Mouse (Mus musculus) cerebellum, adult 2 months (tissue): ENCODE data around the gene Arhgdig. TPM values are rescaled to one million over a fixed set of nuclear protein-coding genes. Genes with fewer than 3 reads are reported as not detected.
A peak's percentile ranks its signal among the peaks of the same experiment; 100 is the strongest.

Source experiments
- DNase-seq, 2 experiments: peaks; one replicate each; pipeline ENCODE4 v3.0.0; 2021
- H3K27ac ChIP-seq: fragments of 200-500 bp; 2 replicates; pipeline ENCODE4 v1.5.1; 2012; ENCODE audit warnings: low read length, control low read depth, inconsistent platforms; ENCODE audit not compliant: insufficient read depth
- H3K27me3 ChIP-seq: fragments of 200-500 bp; 2 replicates; pipeline ENCODE4 v1.6.1; 2012; ENCODE audit warnings: inconsistent platforms, mild to moderate bottlenecking, low read length, moderate library complexity; ENCODE audit not compliant: control insufficient read depth, insufficient read depth
- H3K4me1 ChIP-seq: fragments of 200-500 bp; 2 replicates; pipeline ENCODE4 v1.6.1; 2011; ENCODE audit warnings: low read length; ENCODE audit not compliant: control insufficient read depth, insufficient read depth
- H3K4me3 ChIP-seq: fragments of 200-500 bp; replicated peaks from 2 replicates; pipeline ENCODE3; 2011; ENCODE audit warnings: mild to moderate bottlenecking, low read depth, low read length, control low read depth; ENCODE audit not compliant: insufficient read depth
- CTCF ChIP-seq: fragments of 200-500 bp; IDR thresholded peaks from 2 replicates; pipeline ENCODE4 v1.5.1; 2011; ENCODE audit warnings: low read depth, mild to moderate bottlenecking, control low read depth, low read length, moderate library complexity, borderline replicate concordance; ENCODE audit not compliant: insufficient read depth
- POLR2A ChIP-seq: fragments of 200-500 bp; IDR thresholded peaks from 2 replicates; pipeline ENCODE4 v1.6.1; 2011; ENCODE audit warnings: low read length, control low read depth, borderline replicate concordance; ENCODE audit not compliant: insufficient read depth
- WGBS: fragments of 180-500 bp; shearing (Covaris S2); methylation state at CpG from one replicate; pipeline ENCODE4 v1.1.7; 2018; 5-methylcytosine and 5-hydroxymethylcytosine counted together
- polyA plus RNA-seq: library from polyadenylated mRNA; depleted of rRNA; stranded (reverse); fragments of >200 nt; gene quantifications from 2 replicates; pipeline ENCODE4 v1.2.3, GENCODE M21; 2012

The Arhgdig gene
- polyA plus RNA-seq, 1 experiment, result 80.0 TPM

DNA sequence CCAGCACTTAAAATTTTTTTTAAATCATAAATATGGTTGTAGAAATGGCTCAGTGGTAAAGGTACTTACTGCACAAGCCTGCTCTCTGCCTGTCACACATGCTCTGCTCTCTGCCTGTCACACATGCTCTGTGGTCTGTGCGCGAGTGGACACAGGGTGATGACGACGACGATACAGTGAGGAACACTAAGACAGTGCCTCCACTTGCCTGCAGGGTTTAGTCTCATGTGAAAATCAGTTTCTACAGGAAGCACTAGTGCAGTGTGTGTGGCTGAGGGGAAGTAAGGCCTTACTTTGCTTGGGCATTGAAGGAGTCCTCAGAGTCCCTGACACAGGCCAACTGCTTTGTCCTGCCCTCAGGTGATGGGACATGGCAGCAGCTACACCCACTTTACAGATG lies 22.2 kb upstream of the Arhgdig start:
- Histone ChIP-seq H3K4me1 (no peaks in the 10 kb centered on the region; the same call in 1 of the 2 replicates), H3K27me3 (no peaks in the 10 kb centered on the region), H3K4me3 (no peak overlapping the region), H3K27ac (no peak overlapping the region)
- DNase-seq, result no peak
- 90% methylated on average over 5 of the region's 5 CpGs for WGBS
- no peak for TF ChIP-seq CTCF
- no peak for TF ChIP-seq POLR2A

GRCm38 (mm10) chr17:26225150-26225549 lies 17.6 kb upstream of the Arhgdig start:
- H3K4me1 ChIP-seq, result no peaks in the 10 kb centered on the region; the same call in 1 of the 2 replicates
- TF ChIP-seq POLR2A (no peak), CTCF (no peak)
- no peaks in the 10 kb centered on the region for H3K27me3 ChIP-seq
- WGBS, result 82% methylated on average over 12 of the region's 12 CpGs
- DNase-seq, result no peak
- H3K4me3 ChIP-seq, result no peak overlapping the region
- H3K27ac ChIP-seq, result no peak overlapping the region

- no peak for DNase-seq
- H3K4me1 ChIP-seq, result no peaks in the 10 kb centered on the region
- WGBS, result 77% methylated on average over 2 of the region's 2 CpGs
- TF ChIP-seq CTCF (no peak), POLR2A (no peak)
- H3K27ac ChIP-seq, result no peak overlapping the region
- H3K4me3 ChIP-seq, result no peak overlapping the region
- no peaks in the 10 kb centered on the region for H3K27me3 ChIP-seq
Observed at GRCm38 (mm10) chr17:26221508-26221907, 13.9 kb upstream of the Arhgdig start.

DNA sequence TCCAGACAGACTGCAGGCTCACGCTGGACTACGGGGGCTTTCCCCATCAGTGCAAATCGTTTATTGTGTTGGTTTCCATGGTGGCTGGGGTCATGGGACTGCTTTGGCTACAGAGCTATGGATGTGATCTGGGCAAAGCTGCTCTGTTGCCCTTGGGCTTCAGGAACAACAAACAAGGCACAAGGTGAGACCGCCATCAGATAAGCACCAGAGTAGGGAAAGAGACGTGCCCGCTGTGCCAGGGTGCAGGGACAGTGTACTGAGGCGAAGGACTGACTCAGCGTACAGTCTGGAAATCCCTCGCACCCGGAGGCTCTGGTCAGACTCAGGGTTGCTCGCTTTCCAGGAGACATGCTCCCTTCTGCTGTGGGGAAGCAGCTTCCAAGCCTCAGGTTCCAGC lies 5.1 kb upstream of the Arhgdig start:
- WGBS, result 84% methylated on average over 11 of the region's 11 CpGs
- TF ChIP-seq POLR2A (no peak), CTCF (no peak)
- DNase-seq, result no peak
- H3K27me3 ChIP-seq, result no peaks in the 10 kb centered on the region
- H3K4me3 ChIP-seq, result no peak overlapping the region
- H3K4me1 ChIP-seq, result no peaks in the 10 kb centered on the region
- no peak overlapping the region for H3K27ac ChIP-seq

GRCm38 (mm10) chr17:26212241-26212640 lies 4.7 kb upstream of the Arhgdig start:
- 95% methylated on average over 7 of the region's 7 CpGs for WGBS
- H3K4me1 ChIP-seq, result no peaks in the 10 kb centered on the region
- H3K27me3 ChIP-seq, result no peaks in the 10 kb centered on the region
- TF ChIP-seq POLR2A, result no peak
- no peak for TF ChIP-seq CTCF
- no peak overlapping the region for H3K4me3 ChIP-seq
- no peak for DNase-seq
- no peak overlapping the region for H3K27ac ChIP-seq

DNA sequence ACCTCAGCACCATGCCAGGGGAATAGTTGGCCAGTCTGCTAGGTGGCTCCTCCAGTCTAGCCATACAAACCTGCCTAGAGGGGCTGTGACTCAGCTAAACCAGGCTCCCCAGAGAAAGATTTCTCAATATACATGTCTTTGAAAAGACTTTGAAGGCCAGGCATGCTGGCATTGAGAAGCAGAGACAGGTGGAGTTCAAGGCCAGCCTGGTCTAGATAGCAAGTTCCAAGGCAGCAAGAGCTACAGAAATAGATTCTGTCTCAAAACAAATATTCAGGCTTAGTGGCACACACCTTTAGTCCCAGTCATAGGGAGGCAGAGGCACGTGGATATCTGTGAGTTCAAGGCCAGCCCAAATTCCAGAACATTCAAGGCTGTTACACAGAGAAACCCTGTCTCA lies 1.2 kb downstream of the Arhgdig start:
- TF ChIP-seq POLR2A (no peak), CTCF (no peak)
- Histone ChIP-seq H3K27ac (no peak overlapping the region), H3K4me3 (no peak overlapping the region), H3K4me1 (peaks cover 2% of the 10 kb centered on the region; the same call in 1 of the 2 replicates), H3K27me3 (no peaks in the 10 kb centered on the region)
- WGBS, result 39% methylated on average over 1 of the region's 1 CpGs
- DNase-seq, result no peak

DNA sequence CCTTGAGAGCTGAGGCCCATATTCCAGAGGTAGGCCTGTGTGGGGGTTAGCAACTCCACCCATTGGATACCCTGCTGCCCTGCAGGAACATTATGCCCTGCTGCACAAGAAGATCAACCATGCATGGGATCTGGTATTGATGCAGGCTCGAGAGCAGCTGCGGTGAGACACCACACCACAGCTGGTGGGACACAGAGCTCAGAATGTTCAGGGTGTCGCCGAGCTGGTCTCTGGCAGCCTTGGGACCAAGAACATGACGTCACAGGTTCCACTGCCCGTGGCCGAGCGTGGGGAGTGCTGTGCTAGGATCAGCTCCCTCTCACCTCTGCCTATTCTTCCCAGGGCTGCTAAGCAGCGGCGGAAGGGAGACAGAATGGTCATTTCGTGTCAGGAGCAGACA lies 2.8 kb downstream of the Arhgdig start:
- TF ChIP-seq POLR2A, result no peak
- no peak for TF ChIP-seq CTCF
- no peak for DNase-seq
- 29% methylated on average over 11 of the region's 11 CpGs for WGBS
- Histone ChIP-seq H3K27ac (no peak overlapping the region), H3K27me3 (no peaks in the 10 kb centered on the region), H3K4me1 (peaks cover 2% of the 10 kb centered on the region; the same call in 1 of the 2 replicates), H3K4me3 (no peak overlapping the region)

- WGBS, result 2% methylated on average over 30 of the region's 30 CpGs
- no peak overlapping the region for H3K27ac ChIP-seq
Observed at GRCm38 (mm10) chr17:26203321-26203811, 4.2 kb downstream of the Arhgdig start.

More at GRCm38 (mm10) chr17:26203321-26203811, 4.2 kb downstream of the Arhgdig start:
- TF ChIP-seq POLR2A (no peak), CTCF (no peak)
- Histone ChIP-seq H3K4me3 (peak overlapping the region; percentile 59), H3K4me1 (peaks cover 2% of the 10 kb centered on the region; the same call in 1 of the 2 replicates), H3K27me3 (no peaks in the 10 kb centered on the region)
- peak; percentile 31 to 48 for DNase-seq
